Mouse (Mus musculus) gastrocnemius, postnatal 4 days (tissue): ENCODE results near the gene S100z. TPM values are rescaled to one million over a fixed set of nuclear protein-coding genes. Genes with fewer than 3 reads are reported as not detected.

Experiments used
- DNase-seq, 2 experiments: peaks; one replicate each; pipeline ENCODE4 v3.0.0; 2021 to 2022; ENCODE audit warnings: low spot score in 2 of 2, mixed read lengths in 2 of 2
- total RNA-seq, 2 experiments: library from RNA; stranded (reverse); gene quantifications; 2 replicates each; pipeline ENCODE4 v1.2.3; 2021

Gene S100z
- total RNA-seq, 2 experiments from 2014 or later, result 0.83 to 1.6 TPM

DNA sequence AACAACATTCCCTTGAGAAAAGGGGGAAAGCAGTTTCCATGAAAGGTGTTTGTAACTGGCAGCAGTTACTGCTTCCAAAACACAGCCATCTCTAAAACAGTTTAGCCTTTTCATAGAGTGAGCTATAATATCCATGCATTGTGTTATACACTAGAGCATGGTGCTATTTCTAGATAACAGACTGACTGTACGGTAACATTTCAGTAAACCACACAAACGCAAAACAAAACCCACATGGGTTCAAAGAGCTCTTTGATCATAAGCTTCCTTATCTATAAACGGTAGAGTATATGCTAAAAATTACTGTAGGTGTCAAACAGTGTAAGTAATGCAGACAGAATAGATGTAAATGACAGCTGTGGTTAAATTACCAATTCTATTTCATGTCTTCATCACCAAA, 28.8 kb downstream of the S100z start:
- DNase-seq, result no peak

- DNase-seq, result no peak
Measured at GRCm38 (mm10) chr13:95444824-95445223, 33.7 kb downstream of the S100z start, which contains the start of gene Crhbp. Crhbp (minus strand) TSS chr13:95444924.

- no peak for DNase-seq
Measured at GRCm38 (mm10) chr13:95444291-95444690, 34.2 kb downstream of the S100z start.

DNA sequence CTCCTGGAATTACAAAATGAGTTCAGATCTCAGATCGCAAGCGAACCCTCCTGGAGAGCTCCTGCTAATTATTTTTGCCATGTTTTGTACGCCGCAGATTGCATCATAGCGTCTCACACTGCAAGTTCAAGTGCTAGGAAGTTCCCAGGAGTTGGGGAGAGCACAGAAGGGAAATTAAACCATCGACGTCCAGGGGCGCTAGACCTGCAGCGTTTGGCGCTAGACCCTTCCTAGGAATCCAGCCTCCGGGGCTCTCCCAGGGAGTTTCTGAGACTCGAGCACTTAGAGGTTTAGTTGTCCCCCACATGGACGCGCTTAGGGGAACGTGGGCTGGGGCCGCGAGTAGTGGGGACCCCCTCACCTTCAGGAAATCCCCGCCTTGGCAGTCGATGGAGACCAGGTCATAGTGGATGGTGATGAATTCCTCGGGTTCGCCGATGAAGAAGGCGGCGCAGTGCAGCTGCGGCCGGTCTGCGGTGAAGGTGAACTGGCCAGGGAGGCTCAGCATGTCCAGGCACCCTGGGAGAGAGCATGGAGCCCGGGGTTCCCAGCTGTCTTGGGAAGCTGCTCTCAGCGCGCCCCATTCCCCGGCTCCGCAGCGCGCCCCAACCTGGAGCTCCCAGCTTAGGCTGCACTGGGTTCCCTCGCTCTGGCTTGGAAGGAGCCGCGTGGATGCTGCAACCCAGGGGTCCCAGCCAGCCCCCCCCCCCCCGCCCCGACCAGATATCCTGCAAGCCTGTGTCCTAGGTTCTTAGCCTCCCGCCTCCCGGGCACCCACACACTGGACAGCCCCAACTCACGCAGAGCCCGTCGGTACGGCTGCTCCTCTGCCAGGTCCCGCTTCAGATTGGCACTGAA, 34.9 kb downstream of the S100z start:
- no peak for DNase-seq

GRCm38 (mm10) chr13:95442901-95443300, 35.6 kb downstream of the S100z start:
- DNase-seq, result no peak

DNA sequence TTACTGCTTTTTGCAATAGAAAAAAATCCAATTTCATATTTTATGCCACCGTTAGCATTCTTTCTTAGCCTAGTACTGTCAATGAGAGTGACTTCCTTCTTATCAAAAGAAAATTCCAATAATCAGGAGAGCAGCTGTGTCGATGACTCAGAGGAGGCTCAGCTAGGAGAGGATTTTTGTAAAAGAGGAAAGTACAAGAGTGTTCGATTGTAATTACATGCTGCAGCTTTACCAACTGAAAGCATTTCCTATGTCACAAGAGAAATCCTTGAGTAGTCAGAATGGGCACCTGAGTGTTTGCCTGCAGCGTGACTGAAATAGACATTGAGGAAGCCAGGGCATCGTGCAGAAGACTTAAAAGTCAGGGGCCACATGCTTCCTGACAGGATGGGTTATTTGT, 39.0 kb downstream of the S100z start:
- no peak for DNase-seq

DNA sequence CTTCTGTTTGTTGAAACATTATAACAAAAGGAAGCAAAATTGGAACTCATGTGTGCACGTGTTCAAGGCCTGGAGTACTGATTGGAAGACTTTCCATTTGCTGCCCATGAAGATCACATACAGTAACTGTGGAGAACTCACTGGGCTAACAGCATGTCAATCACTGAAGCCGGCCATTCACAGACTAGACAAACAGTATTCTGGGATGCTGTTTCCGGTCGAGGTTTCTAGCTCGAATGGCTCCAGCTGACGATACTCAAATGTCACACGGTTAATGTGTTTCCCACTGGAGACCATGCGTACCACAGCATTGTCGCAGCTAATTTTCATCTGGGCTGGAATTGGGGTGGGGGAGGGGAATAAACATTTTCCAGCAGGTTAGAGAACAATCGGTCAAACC, 46.8 kb downstream of the S100z start:
- DNase-seq, result no peak

DNA sequence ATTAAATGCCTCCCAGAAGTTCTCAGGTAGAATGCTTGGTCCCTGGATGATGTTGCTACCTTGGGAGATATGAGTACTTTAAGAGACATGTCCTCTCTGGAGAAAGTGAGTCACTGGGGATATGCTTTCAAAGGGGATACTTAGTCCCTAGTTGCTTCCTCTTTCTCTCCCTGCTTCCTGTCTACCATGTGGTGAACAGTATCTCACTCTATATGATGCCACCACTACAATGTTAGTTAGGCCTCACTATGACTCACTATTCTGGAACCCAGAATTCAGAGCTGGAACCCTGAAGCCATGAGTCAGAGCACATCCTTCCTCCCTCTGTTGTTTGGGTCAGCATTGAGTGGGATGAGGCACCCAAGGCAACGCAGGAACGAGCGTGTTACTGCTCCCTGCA, 51.0 kb downstream of the S100z start:
- DNase-seq, result no peak

Other genes starting within 250 kb of the S100z start
- 1 to 10 TPM; 4.0 to 4.4 TPM for gene Pde8b, start 228.4 kb downstream of the S100z start, total RNA-seq
- 10 to 100 TPM; 20.6 to 23.3 TPM for gene Zbed3, start 155.1 kb downstream of the S100z start, total RNA-seq
- 10 to 100 TPM; 22.4 to 22.5 TPM for gene Aggf1, start 103.4 kb downstream of the S100z start, total RNA-seq
- not detected for gene Crhbp, start 33.8 kb downstream of the S100z start, total RNA-seq
- gene F2rl1, start 46.5 kb upstream of the S100z start, total RNA-seq, result 1 to 10 TPM; 1.4 to 1.6 TPM
- gene F2r, start 139.8 kb upstream of the S100z start, total RNA-seq, result 10 to 100 TPM; 30.2 to 33.2 TPM
- under 1 TPM in 1 of 2 experiments, not detected in 1; 0.10 TPM for gene F2rl2, start 218.1 kb upstream of the S100z start, total RNA-seq